Mouse (Mus musculus): Measurements from ENCODE around the gene Elk3. TPM values are rescaled to one million over a fixed set of nuclear protein-coding genes. Genes with fewer than 3 reads are reported as not detected.

Gene Elk3
- polyA plus RNA-seq, 1 experiment from 2014 or later: 21.9 TPM

DNA sequence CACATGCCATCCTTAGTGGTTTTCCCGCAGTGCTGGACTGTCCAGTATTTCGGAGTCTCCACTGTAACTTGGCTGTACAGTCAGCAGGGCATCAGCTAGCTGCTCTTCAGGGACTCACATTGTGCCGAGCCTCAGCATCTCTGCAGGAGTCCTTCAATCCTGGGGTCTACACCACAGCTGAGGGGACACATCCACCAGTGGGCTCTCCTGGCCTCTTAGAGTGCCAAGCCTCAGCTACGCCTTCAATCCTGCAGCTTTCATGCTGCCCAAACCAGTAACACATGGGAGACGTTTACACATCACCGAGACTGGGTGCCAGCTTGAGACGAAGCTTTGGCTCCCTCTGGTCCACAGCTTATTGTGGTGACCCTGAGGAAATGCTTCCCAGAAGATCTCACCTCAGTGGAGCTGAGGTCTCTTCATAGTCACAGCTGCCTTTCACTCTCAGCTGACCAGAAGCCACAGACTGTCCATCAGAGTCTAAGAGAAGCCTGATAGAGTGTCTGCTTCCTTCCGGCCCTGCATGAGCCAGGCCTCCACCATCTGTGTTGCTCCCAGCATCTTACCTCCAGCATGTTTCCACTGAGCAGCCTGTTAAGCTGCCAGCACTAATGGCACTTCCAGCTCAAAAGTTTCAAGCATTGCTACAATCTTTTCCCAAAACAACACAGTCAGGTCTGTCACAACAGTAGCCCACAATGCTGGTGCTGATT, 95.7 kb downstream of the Elk3 start:
- ATAC-seq: no peak
- Histone ChIP-seq H3K4me2 (replicated peaks) (no peak overlapping the region), H3K9ac (no peak overlapping the region), H3K9me3 (no peaks in the 10 kb centered on the region), H3K27me3 (replicated peaks) (no peaks in the 10 kb centered on the region), H3K27ac (no peak overlapping the region), H3K4me3 (replicated peaks) (no peak overlapping the region), H3K4me1 (replicated peaks) (no peaks in the 10 kb centered on the region), H3K36me3 (peaks cover 17% of the 10 kb centered on the region; the same call in 1 of the 2 replicates)
- WGBS: 92% methylated on average over 8 of the region's 8 CpGs

DNA sequence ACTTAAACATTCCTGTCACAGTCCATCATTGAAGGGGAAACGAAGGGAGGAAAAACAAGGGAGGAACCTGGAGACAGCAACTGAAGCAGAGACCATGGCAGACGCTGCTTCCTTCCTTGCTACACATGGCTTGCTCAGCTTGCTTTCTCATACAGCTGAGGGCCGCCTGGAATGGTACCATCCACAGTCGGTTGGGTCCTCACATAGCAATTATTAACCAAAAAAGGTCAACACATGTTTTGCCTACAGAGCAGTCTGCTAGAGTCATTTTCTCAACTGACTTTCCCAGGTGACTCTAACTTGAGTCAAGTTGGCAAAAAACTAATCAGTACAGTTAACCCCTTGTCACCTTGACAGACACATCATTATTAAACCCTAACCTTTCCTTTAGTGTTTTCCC, 96.7 kb downstream of the Elk3 start:
- 69% methylated on average over 4 of the region's 4 CpGs for WGBS
- no peak overlapping the region for H3K4me3 ChIP-seq (replicated peaks)
- no peaks in the 10 kb centered on the region for H3K4me1 ChIP-seq (replicated peaks)
- no peak overlapping the region for H3K4me2 ChIP-seq (replicated peaks)
- H3K36me3 ChIP-seq: peaks cover 17% of the 10 kb centered on the region; the same call in 1 of the 2 replicates
- no peaks in the 10 kb centered on the region for H3K27me3 ChIP-seq (replicated peaks)
- ATAC-seq: no peak
- no peak overlapping the region for H3K27ac ChIP-seq
- H3K9ac ChIP-seq: no peak overlapping the region
- no peaks in the 10 kb centered on the region for H3K9me3 ChIP-seq

DNA sequence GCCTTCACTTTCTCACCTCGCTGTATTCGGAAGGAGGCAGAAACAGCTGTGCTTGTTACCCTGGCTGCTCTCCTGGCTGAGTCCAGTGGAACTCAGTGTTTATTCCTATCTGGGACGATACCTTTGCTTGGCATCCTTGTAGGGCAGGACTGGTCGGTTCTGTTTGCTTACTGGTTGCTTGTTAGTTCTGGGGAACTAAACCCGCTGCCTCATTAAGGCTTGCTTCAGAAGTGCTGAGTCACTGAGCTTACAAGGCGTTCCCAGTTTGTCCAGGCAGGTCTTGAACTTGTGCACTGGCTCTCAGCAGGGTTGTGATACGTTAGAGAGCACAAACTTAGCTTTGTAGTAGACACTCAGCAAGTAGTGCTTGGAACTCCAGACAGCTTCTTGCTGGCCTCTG, 97.6 kb downstream of the Elk3 start:
- no peak for ATAC-seq
- Histone ChIP-seq H3K27ac (no peak overlapping the region), H3K9ac (no peak overlapping the region), H3K4me2 (replicated peaks) (no peak overlapping the region), H3K9me3 (no peaks in the 10 kb centered on the region), H3K4me1 (replicated peaks) (no peaks in the 10 kb centered on the region), H3K27me3 (replicated peaks) (no peaks in the 10 kb centered on the region), H3K36me3 (peaks cover 17% of the 10 kb centered on the region; the same call in 1 of the 2 replicates), H3K4me3 (replicated peaks) (no peak overlapping the region)
- 79% methylated on average over 7 of the region's 7 CpGs for WGBS

DNA sequence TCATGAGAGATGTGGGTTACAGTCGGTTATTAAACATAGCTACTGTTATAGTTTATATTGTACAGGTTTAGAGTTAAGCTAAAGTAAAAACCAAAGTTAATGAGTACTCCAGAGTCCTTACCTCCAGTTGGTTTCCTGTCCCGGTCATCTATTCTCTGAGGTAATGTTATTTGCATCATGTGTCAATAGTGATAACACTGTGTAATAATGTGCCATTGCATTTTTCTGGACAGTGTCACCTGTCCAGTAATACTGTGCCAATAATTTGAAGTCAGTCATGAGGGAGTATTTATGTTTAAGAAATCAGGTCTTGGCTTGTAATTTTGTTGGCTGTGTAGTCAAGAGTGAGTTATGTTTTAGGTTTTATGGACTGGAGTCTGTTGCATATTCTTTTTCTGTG, 98.2 kb downstream of the Elk3 start:
- Histone ChIP-seq H3K27me3 (replicated peaks) (no peaks in the 10 kb centered on the region), H3K4me1 (replicated peaks) (no peaks in the 10 kb centered on the region), H3K27ac (no peak overlapping the region), H3K9me3 (no peaks in the 10 kb centered on the region), H3K4me3 (replicated peaks) (no peak overlapping the region), H3K4me2 (replicated peaks) (no peak overlapping the region), H3K9ac (no peak overlapping the region), H3K36me3 (0 out of 2 replicates have a peak, but pooled peaks cover 10% of the 10 kb centered on the region)
- ATAC-seq: no peak
- WGBS: 78% methylated on average over 2 of the region's 2 CpGs

DNA sequence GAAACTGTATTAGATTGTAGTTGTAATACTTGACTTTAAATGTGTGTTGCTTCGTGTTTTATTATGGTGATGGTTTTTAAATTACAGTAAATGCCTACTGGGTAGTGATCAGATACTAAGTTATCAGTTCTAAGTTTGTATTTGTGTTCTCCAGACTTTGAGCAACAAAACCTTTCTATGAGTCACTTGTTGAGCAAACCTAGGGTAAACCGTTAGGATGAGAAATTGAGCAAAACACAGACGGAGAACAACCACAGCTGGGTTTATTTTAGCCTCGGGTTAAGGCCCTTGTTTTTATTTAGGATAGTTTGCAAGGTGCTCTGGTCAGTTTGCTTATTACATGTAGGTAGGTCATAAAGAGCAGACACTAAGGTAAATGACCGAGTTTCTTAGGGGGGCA, 103.8 kb downstream of the Elk3 start:
- Histone ChIP-seq H3K4me3 (replicated peaks) (no peak overlapping the region), H3K9me3 (no peaks in the 10 kb centered on the region), H3K27ac (no peak overlapping the region), H3K27me3 (replicated peaks) (no peaks in the 10 kb centered on the region), H3K36me3 (no peaks in the 10 kb centered on the region), H3K4me2 (replicated peaks) (no peak overlapping the region), H3K9ac (no peak overlapping the region), H3K4me1 (replicated peaks) (no peaks in the 10 kb centered on the region)
- ATAC-seq: no peak
- WGBS: 77% methylated on average over 5 of the region's 5 CpGs

DNA sequence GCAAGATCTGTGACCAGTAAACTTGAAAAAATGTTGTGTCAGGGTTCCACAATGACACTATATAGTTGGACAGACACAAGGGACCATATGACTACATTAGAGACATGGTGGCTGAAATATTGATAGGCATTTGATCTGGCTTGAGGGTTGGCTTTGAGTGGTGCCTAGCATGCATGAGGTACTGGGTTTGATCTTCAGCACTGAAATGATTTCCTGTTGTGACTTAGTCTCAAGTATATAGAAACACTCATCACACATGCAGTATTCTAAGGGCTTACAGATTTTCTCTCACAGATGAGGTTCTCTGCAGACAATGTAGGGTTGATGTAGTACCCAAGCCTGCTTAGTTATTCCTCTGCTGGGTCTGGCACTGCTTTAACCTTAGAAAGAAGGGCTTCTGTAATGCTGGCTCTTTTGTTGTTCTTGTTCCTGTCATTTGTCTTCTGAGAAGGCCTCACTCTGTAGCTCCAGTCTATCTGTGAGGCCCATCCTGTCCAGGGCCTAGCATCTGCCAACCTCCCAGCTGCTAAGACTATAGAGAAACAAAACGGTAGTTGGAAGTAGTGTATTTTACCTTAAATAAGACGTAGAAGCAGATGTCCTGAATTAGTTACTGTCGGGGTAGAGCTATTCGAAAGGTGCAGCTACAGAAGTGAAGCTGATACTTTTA, 105.5 kb downstream of the Elk3 start:
- no peak overlapping the region for H3K27ac ChIP-seq
- no peak for ATAC-seq

DNA sequence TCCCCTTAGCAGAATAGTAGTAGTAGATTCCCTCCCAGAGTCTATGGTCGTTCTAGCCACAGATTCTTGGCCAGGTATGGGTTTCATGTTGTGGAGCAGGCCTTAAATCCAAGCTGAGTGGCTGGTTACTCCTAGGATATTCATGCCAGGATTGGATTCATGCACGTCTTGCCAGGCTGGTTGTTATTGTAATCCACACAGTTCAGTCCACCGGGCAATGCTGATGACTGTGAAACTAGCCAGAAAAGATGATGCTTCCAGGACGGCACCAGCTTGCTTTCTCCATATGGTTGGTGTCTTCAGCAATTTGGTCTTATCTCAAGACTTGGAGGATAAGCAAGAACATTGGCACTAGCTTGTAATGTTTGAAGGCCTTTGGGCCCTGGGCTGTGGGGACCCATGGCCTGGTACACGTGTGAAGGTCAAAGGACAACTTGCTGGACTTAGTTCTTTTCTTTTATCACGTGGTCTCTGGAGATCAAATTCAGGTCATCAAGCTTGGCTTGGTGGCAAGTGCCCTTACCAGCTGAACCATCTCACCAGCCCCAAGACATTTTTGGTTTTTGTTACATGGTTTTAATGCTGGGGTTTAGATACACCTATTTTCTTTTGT, 109.0 kb downstream of the Elk3 start:
- no peaks in the 10 kb centered on the region for H3K27me3 ChIP-seq (replicated peaks)
- H3K4me2 ChIP-seq (replicated peaks): no peak overlapping the region
- H3K4me1 ChIP-seq (replicated peaks): no peaks in the 10 kb centered on the region
- 89% methylated on average over 6 of the region's 6 CpGs for WGBS
- no peak overlapping the region for H3K4me3 ChIP-seq (replicated peaks)
- H3K9me3 ChIP-seq: no peaks in the 10 kb centered on the region
- ATAC-seq: no peak
- H3K27ac ChIP-seq: no peak overlapping the region
- H3K36me3 ChIP-seq: no peaks in the 10 kb centered on the region
- H3K9ac ChIP-seq: no peak overlapping the region

More for the DNA sequence above, 105.5 kb downstream of the Elk3 start:
- 82% methylated on average over 4 of the region's 4 CpGs for WGBS
- Histone ChIP-seq H3K4me3 (replicated peaks) (no peak overlapping the region), H3K4me2 (replicated peaks) (no peak overlapping the region), H3K4me1 (replicated peaks) (no peaks in the 10 kb centered on the region), H3K9ac (no peak overlapping the region), H3K9me3 (no peaks in the 10 kb centered on the region), H3K27me3 (replicated peaks) (no peaks in the 10 kb centered on the region), H3K36me3 (no peaks in the 10 kb centered on the region)

DNA sequence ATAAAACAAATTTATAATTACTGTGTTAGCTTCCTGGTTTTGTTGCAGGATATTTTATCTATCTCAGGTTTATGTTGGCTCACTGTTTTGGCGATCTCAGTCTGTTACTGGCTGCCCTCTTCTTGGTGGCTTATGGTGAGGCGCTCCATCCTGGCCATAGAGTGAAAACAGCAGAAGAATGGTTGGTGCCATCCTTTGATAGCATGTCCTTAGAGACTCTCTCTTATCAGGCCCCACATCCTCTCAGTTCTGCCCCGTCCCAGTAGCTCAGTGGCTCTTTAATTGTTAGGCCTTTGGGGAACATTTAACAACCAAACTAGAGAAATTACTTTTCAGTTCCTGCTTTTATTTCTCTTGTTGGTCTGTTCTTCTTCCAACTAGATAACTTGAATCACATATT, 112.0 kb downstream of the Elk3 start:
- Histone ChIP-seq H3K9ac (no peak overlapping the region), H3K36me3 (no peaks in the 10 kb centered on the region), H3K27ac (no peak overlapping the region), H3K27me3 (replicated peaks) (no peaks in the 10 kb centered on the region), H3K9me3 (no peaks in the 10 kb centered on the region), H3K4me2 (replicated peaks) (no peak overlapping the region), H3K4me3 (replicated peaks) (no peak overlapping the region), H3K4me1 (replicated peaks) (no peaks in the 10 kb centered on the region)
- no peak for ATAC-seq
- WGBS: 88% methylated on average over 3 of the region's 3 CpGs

Other genes starting within 250 kb of the Elk3 start
- 0.16 TPM in 2 replicates for gene Cfap54, start 229.5 kb downstream of the Elk3 start, polyA plus RNA-seq (2015; fragmentation: Nextera tagmentation; extraction: Ambion mirVana)
- 13.6 and 14.0 TPM in 2 replicates for gene Cdk17, start 150.3 kb downstream of the Elk3 start, polyA plus RNA-seq (2015; fragmentation: Nextera tagmentation; extraction: Ambion mirVana)
- 299 and 320 TPM in 2 replicates for gene Lta4h, start 142.3 kb upstream of the Elk3 start, polyA plus RNA-seq (2015; fragmentation: Nextera tagmentation; extraction: Ambion mirVana)
- gene Hal, start 177.6 kb upstream of the Elk3 start, polyA plus RNA-seq (2015; fragmentation: Nextera tagmentation; extraction: Ambion mirVana): 0.52 and 0.84 TPM in 2 replicates
- gene Amdhd1, start 228.9 kb upstream of the Elk3 start, polyA plus RNA-seq (2015; fragmentation: Nextera tagmentation; extraction: Ambion mirVana): 0.85 and 1.2 TPM in 2 replicates
- gene Ccdc38, start 229.5 kb upstream of the Elk3 start, polyA plus RNA-seq (2015; fragmentation: Nextera tagmentation; extraction: Ambion mirVana): 0.29 and 0.33 TPM in 2 replicates

Data from intestine, embryonic 15.5 days (tissue).